Mouse (Mus musculus) E14TG2a.4 (cell line): ENCODE data around the gene Chtop.

Experiments
- CTCF ChIP-seq: conservative IDR thresholded peaks from 2 replicates; pipeline ENCODE4 v1.5.1; 2014; ENCODE audit warnings: low read length
- POU5F1 ChIP-seq: IDR thresholded peaks from 2 replicates; pipeline ENCODE4 v1.6.1; 2014; ENCODE audit warnings: low read length, borderline replicate concordance

DNA sequence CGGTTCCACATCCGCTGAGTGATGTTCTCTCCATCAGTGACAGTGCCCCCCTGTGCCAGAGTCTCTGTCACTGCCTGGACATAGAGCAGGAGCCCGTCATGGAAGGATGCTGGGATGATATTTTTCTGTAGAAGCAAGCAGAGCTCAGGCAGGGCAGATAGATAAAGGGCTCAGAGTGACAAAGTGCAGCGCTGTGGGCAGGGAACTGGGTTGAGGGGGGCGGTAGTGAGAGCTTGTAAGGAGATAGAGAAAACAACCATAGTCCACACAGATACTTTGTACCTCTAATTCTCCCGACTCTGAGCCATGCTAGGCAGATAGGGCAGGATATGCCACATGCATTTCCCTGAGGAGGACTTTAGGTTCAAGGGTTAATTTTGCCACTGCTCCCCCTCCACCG, 46.7 kb downstream of the Chtop start:
- TF ChIP-seq CTCF, result no peak
- TF ChIP-seq POU5F1, result no peak
